In genomic region chr5:8659911-8660737, GRCm38 (mm10) we compare ENCODE assay signal across 8 mouse cellular contexts. TPM values are rescaled to one million over a fixed set of nuclear protein-coding genes. Genes with fewer than 3 reads are reported as not detected.
A peak's percentile ranks its signal among the peaks of the same experiment; 100 is the strongest.
DNase-seq lines count a peak whose midpoint lies in the region; ATAC-seq and TF ChIP-seq lines count a peak whose summit lies in the region.

TSS of gene Abcb1a (plus strand) at chr5:8660077.

- peak within 1 kb of the TSS; percentile 82 for H3K4me2 ChIP-seq in midbrain, embryonic 15.5 days

- WGBS in midbrain, embryonic 15.5 days, result 9% methylated on average over 37 of the region's 37 CpGs

- H3K36me3 ChIP-seq in midbrain, embryonic 15.5 days (replicated peaks), result no peaks in the 10 kb centered on the region
- no peaks in the 10 kb centered on the region for H3K36me3 ChIP-seq in splenic B cell, adult 2 months (ENCODE audit: control insufficient read depth, insufficient read depth, low read length, poor library complexity, severe bottlenecking)

- peak; percentile 83 for ATAC-seq in midbrain, embryonic 15.5 days (replicated peaks)

- H3K9ac ChIP-seq in midbrain, embryonic 15.5 days, result peak within 1 kb of the TSS; percentile 37; the same call in 1 of the 2 replicates

- DNase-seq in left cerebral cortex, adult 2 months (ENCODE audit: extremely low spot score in 1 of 2, low spot score in 2 of 2), result peak; percentile 9 to 13
- DNase-seq in left cerebral cortex, adult 9 months (ENCODE audit: low spot score in 2 of 2), result no peak
- peak; percentile 45 for DNase-seq in embryo, embryonic 11 days
- peak; percentile 31 to 51 for DNase-seq in heart, adult 18-20 months
- DNase-seq in kidney, adult 11 months, result peak; percentile 81
- peak; percentile 47 for DNase-seq in liver
- peak; percentile 71 for DNase-seq in splenic B cell, adult 2 months (ENCODE audit: low read depth, low spot score)

- no peak within 1 kb of the TSS for H3K27ac ChIP-seq in left cerebral cortex, adult 2 months
- no peak within 1 kb of the TSS for H3K27ac ChIP-seq in midbrain, embryonic 15.5 days

- H3K9me3 ChIP-seq in midbrain, embryonic 15.5 days, result no peaks in the 10 kb centered on the region

- no peaks in the 10 kb centered on the region for H3K27me3 ChIP-seq in midbrain, embryonic 15.5 days (replicated peaks)
- H3K27me3 ChIP-seq in splenic B cell, adult 2 months (ENCODE audit: control insufficient read depth, insufficient read depth, low read length, poor library complexity, severe bottlenecking), result no peaks in the 10 kb centered on the region

- H3K4me3 ChIP-seq in left cerebral cortex, adult 2 months, result peak within 1 kb of the TSS; percentile 47
- peak within 1 kb of the TSS; percentile 44 for H3K4me3 ChIP-seq in midbrain, embryonic 15.5 days

- TF ChIP-seq CTCF in left cerebral cortex, adult 2 months (IDR thresholded peaks at IDR 0.05), result no peak

- H3K4me1 ChIP-seq in midbrain, embryonic 15.5 days, result peaks cover 8% of the 10 kb centered on the region; the same call in 1 of the 2 replicates

- intact Hi-C loops in left cerebral cortex, adult 2 months (cut with DNase I), result no loop called here

RNA-seq across cellular contexts. Expression of gene Abcb1a, which starts in this region (rescaled TPM):
- 10 to 100 TPM; 15.9 to 20.2 TPM for total RNA-seq in left cerebral cortex, adult 2 months (2021)
- total RNA-seq in heart, adult 18-20 months (2021), result 1 to 10 TPM; 7.2 to 7.4 TPM
- 1.9 TPM in 2 replicates for polyA plus RNA-seq in midbrain, embryonic 15.5 days (2015; fragmentation: Nextera tagmentation; extraction: Ambion mirVana)

Comparison
In these comparisons a context has a peak if more than half of its experiments do, and no peak if none do; other contexts are left out.
1. DNase-seq: peak in left cerebral cortex, adult 2 months (2 of 2), embryo, embryonic 11 days (single experiment), heart, adult 18-20 months (2 of 2), kidney, adult 11 months (single experiment), liver (single experiment) and splenic B cell, adult 2 months (single experiment); none in left cerebral cortex, adult 9 months (0 of 2).